Mouse (Mus musculus) lung, adult 18-20 months (tissue): Measurements from ENCODE around the gene Plekha5.

ENCODE experiments used
- DNase-seq, 2 experiments: peaks; one replicate each; pipeline ENCODE4 v3.0.0; 2022; ENCODE audit warnings: mixed read lengths in 2 of 2

Plekha5 gene

DNA sequence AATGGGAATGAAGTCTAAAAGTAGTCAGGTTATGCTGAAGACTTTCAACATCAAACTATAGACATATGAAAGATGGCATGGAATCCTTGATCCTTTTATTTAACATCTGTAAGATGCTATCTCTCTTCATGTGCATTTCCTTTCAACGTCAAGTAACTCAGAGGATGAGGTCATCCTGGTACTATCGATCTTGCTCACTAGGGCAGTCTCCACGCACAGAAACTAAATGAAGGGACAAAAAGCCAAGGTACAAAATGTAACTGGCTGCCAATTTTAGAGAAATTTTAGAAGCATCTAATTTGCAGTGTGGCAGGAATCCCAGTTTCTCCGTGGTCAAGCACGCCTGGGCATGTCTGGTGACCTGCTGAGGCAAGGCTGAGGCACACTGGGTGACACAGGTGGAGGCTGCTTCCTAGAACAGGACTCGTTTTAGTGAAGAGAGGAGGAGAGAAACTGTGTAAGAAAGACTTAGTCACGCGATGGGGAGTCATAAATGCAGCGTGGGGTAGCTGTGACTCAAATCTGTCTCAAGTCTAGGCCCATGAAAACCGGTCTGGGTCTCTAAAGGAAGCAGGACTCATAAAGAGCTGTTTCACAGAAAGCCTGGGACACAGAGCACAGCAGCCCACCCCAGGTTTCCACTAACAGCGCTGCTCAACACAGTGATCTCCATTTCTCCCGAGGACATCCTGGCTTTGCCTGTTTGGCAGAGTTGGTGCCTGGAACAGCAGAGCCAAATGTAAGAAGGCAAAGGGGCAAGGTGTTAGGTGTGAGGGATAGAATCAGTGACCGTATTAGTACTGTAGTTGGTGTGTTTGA is 196.9 kb downstream of the Plekha5 start:
- peak in 1 of 2 experiments; percentile 15 for DNase-seq

- DNase-seq, result no peak
These were observed 197.8 kb downstream of the Plekha5 start for GRCm38 (mm10) chr6:140621622-140622021.

GRCm38 (mm10) chr6:140622391-140623225 is 198.8 kb downstream of the Plekha5 start, which contains the start of gene Aebp2:
Aebp2 (plus strand) TSS chr6:140622663.
- DNase-seq, result peak in 1 of 2 experiments; percentile 20

DNA sequence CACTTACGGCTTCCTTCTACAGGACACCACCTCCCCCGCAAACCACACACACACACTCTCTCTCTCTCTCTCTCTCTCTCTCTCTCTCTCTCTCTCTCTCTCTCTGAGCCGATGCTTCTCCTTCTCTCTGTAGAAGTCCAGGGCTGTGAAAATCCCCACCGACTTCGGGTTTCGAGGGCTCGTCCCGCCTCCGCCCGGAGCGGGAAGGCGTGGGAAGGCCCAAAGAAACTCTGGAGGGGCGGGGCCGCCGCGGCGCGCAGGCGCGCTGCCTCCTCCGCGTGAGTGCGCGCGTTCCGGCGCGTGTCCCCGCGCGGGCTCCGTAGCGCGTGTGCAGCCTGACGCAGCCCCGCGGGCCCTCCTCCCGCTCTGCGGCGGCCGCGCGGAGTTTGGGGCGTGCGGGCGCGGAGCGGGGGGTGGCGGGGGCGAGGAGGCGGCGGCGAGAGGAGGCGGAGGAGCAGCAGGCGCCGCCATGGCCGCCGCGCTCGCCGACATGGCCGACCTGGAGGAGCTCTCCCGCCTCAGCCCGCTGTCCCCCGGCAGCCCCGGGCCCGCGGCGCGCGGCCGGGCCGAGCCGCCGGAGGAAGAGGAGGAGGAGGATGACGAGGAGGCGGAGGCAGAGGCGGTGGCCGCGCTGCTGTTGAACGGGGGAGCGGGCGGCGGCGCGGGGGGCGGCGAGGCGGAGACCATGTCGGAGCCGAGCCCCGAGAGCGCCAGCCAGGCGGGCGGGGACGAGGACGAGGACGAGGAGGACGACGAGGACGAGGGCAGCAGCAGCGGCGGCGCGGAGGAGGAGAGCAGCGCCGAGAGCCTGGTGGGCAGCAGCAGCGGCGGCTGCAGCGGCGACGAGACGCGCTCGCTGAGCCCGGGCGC is 199.6 kb downstream of the Plekha5 start:
- DNase-seq, result peak; percentile 92 to 94

- peak; percentile 33 to 34 for DNase-seq
These were observed 200.5 kb downstream of the Plekha5 start for GRCm38 (mm10) chr6:140624096-140625051.

DNA sequence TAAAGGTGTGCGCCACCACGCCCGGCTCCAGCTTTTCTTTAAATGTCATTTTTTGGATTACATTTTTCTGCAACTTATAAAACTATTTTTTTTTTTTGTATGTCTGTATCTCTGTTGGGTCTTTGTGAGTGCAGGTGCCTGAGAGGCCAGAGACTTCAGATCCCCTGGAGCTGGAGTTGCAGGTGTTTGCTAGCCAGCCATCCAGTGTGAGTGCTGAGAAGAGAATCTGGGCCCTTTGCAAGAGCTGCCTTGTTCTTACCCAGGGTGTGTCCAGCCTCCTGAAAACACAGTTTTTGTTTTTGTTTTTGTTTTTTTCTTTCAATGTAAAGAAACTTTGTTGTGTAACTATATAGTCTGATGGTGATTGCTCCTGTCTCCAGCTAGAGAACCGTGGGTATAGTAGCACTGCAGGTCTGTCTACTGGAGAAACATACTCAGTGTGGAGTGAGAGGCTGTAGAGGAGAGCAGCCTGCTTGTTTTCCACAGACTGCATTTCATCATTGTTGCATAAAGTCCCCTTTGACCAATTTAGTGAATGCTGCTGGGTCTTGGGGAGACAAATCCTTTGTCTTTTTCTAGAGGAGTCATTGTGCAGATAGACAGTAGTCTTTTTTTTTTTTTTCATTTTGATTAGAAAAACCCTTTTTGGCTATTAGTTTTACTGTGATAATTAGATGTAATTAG is 205.5 kb downstream of the Plekha5 start:
- DNase-seq, result no peak

GRCm38 (mm10) chr6:140630306-140630705 is 206.5 kb downstream of the Plekha5 start:
- no peak for DNase-seq

DNA sequence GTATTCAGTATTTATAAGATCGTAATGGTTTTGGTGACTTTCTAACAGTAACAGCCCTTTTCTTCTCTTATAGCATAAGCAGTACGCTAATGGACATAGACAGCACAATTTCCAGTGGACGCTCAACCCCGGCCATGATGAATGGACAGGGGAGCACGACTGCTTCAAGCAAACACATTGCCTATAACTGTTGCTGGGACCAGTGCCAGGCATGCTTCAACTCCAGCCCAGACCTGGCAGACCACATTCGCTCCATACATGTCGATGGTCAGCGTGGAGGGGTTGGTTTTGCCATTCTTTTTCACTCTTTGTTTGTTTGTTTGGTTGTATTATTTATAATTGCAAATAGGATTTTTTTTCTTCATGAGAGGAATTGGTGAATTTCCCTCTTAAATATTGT is 209.8 kb downstream of the Plekha5 start:
- no peak for DNase-seq

DNA sequence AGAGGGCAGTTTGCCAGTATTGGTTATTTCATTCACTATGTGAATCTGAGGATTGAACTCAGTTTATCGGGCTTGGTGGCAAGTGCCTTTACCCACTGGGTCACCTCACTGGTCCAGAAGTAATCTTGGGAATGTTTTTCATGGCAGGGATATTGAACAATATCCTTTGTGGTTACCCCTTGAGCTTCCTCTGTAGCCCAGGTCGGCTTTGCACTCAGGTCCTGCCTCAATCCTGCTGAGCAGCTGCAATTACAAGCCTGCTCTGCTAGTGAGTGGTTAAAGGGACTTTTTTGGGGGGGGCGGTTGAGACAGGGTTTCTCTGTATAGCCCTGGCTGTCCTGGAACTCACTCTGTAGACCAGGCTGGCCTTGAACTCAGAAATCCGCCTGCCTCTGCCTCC is 212.4 kb downstream of the Plekha5 start:
- no peak for DNase-seq

DNA sequence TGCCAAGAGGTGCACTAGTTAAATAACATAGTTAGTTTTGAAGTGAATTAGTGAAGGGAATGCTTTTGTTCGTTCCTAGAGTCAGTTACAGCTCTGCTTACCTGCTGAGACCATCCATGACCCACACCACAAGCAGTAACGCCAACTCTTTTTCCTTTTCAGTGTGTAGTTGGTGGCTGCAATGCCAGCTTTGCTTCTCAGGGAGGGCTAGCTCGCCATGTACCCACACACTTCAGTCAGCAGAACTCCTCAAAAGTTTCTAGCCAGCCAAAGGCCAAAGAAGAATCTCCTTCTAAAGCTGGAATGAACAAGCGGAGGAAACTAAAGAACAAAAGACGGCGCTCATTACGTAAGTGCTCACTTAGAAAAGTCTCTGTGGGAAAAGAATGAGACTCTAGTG is 218.2 kb downstream of the Plekha5 start:
- DNase-seq, result no peak

DNA sequence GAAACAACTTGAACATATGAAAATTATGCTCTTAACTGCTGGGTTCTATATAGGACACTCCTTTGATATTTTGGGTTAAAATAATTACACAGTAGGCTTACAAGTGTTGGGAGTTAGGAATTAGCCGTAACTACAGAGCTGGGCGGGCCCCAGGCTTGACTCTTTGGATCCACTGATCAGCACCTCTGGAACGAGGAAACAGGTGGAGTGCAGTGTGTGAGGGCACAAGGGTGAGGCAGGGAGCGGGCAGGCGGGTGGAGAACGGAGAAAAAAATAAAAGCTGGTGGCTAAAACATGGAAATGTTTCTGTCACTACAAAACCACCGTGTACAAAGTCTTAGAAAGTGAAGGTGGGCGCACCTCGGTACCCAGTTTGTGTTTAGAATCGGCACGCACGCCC is 218.8 kb downstream of the Plekha5 start:
- peak; percentile 32 to 52 for DNase-seq

GRCm38 (mm10) chr6:140645931-140646330 is 222.1 kb downstream of the Plekha5 start:
- DNase-seq, result no peak
